Mouse (Mus musculus): ENCODE results near the gene Dbndd2.

DNA sequence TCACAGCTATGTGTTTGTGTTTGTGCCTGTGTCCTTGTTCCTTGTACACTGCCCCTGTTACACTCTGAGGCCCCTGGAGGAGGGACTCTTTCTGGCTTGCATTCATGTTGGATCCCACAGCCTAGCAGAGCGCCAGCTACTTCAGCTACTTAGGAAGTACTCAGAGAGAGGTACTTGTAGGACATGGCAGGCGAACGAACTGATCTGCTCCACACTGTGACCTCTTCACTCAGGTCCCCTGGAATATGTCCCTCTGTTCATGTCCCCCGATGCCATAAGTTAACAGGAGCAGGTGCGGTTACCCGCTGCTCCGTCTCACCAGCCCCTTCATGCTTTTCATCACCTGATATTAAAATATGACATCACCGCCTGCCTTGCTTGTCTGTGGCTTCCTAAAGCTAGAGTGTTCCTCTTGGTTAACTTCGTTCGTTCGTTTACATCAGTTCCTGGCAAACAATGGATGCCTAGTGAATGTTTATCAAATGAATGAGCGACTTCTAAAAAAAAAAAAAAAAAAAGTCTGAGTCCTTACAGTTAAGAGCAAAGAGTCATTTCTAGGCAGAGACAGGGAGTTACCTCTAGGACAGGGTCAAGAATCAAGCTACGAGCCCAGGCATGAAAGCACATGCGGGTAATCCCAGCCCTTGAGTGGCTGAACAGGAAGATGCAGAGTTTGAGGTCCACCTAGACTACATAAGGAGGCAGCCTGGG, 32.7 kb upstream of the Dbndd2 start:
- TF ChIP-seq CTCF (IDR thresholded peaks at IDR 0.05; ENCODE audit: low read depth): no peak
- no peak for TF ChIP-seq EP300 (IDR thresholded peaks at IDR 0.05; ENCODE audit: low read depth)
